Mouse (Mus musculus) regulatory T cell (primary cell): Measurements from ENCODE around the gene Klre1.

Experiments
- in situ Hi-C: fragments of 300-600 bp; cut with MboI, MseI; formaldehyde crosslinking; loops from one replicate; pipeline ENCODE4 v1.15.1; 2025; ENCODE audit warnings: high pct_unique_total_duplicates

The Klre1 gene

GRCm38 (mm10) chr6:129577605-129578004, at the start of gene Klre1:
Klre1 (plus strand) TSS chr6:129577905.
- in situ Hi-C loops, result loop anchor here (5.0 kb wide), 1 partner anchor 105 kb away; no protein-coding TSS in a partner anchor

- in situ Hi-C loops, result loop anchor here (10.0 kb wide), 1 partner anchor 135 kb away; the partner anchor contains the start of gene Clec1b
Measured at GRCm38 (mm10) chr6:129529605-129530004, 48.1 kb upstream of the Klre1 start.

- in situ Hi-C loops, result no loop called here
Measured at GRCm38 (mm10) chr6:129530261-129530660, 47.4 kb upstream of the Klre1 start.

GRCm38 (mm10) chr6:129532556-129532941, 45.2 kb upstream of the Klre1 start:
- in situ Hi-C loops, result no loop called here

GRCm38 (mm10) chr6:129532942-129533860, 44.5 kb upstream of the Klre1 start, which contains the start of gene Gabarapl1:
Gabarapl1 (plus strand) TSS chr6:129533160.
- in situ Hi-C loops, result no loop called here

- in situ Hi-C loops, result no loop called here
Measured at GRCm38 (mm10) chr6:129534057-129534456, 43.6 kb upstream of the Klre1 start.

GRCm38 (mm10) chr6:129534627-129535190, 43.0 kb upstream of the Klre1 start:
- in situ Hi-C loops, result no loop called here

GRCm38 (mm10) chr6:129535723-129536122, 42.0 kb upstream of the Klre1 start:
- in situ Hi-C loops, result no loop called here

GRCm38 (mm10) chr6:129538555-129538954, 39.1 kb upstream of the Klre1 start:
- in situ Hi-C loops, result no loop called here

GRCm38 (mm10) chr6:129541931-129542330, 35.8 kb upstream of the Klre1 start:
- in situ Hi-C loops, result no loop called here

GRCm38 (mm10) chr6:129542540-129542939, 35.2 kb upstream of the Klre1 start:
- in situ Hi-C loops, result no loop called here

- in situ Hi-C loops, result no loop called here
Measured at GRCm38 (mm10) chr6:129543709-129544606, 33.7 kb upstream of the Klre1 start.

- in situ Hi-C loops, result no loop called here
Measured at GRCm38 (mm10) chr6:129547277-129547676, 30.4 kb upstream of the Klre1 start.

GRCm38 (mm10) chr6:129548009-129548408, 29.7 kb upstream of the Klre1 start:
- in situ Hi-C loops, result no loop called here

GRCm38 (mm10) chr6:129557298-129558023, 20.2 kb upstream of the Klre1 start:
- in situ Hi-C loops, result loop anchor here (5.0 kb wide), 1 partner anchor 170 kb away; the partner anchor contains the start of gene Clec12b

- in situ Hi-C loops, result loop anchor here (5.0 kb wide), 1 partner anchor 172 kb away; the partner anchor contains the start of gene Clec12b
Measured at GRCm38 (mm10) chr6:129558946-129559640, 18.6 kb upstream of the Klre1 start.

GRCm38 (mm10) chr6:129559641-129560027, 18.1 kb upstream of the Klre1 start:
- in situ Hi-C loops, result loop anchor here (5.0 kb wide), 2 partner anchors 172 to 1798 kb away; partner anchors contain the start of gene Clec12b

- in situ Hi-C loops, result no loop called here
Measured at GRCm38 (mm10) chr6:129565257-129565656, 12.4 kb upstream of the Klre1 start.

GRCm38 (mm10) chr6:129575315-129575714, 2.4 kb upstream of the Klre1 start:
- in situ Hi-C loops, result loop anchor here (5.0 kb wide), 1 partner anchor 107 kb away; no protein-coding TSS in a partner anchor

- in situ Hi-C loops, result loop anchor here (10.0 kb wide), 1 partner anchor 1214 kb away; no protein-coding TSS in a partner anchor
Measured at GRCm38 (mm10) chr6:129581274-129581673, 3.6 kb downstream of the Klre1 start.
